Mouse (Mus musculus): ENCODE measurements around the gene Pgpep1.

DNA sequence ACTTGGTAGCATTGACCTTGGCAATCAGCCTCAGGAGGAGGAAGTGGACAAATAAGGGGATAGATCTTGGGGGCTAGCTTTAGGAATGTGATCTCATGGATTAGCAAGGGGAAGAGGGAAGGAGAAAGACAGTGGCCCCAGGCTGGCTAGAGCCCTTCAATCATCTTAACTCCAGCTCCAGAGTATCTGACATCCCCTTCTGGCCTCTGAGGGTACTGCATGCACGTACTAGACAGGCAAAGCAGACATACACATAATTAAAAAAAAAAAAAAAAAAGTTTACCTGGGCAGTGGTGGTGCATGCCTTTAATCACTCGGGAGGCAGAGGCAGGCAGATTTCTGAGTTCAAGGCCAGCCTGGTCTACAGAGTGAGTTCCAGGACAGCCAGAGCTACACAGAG lies 16.1 kb downstream of the Pgpep1 start:
- peak; percentile 82 for TF ChIP-seq CTCF (conservative IDR thresholded peaks at IDR 0.05; ENCODE audit: low read length)
- TF ChIP-seq POU5F1 (IDR thresholded peaks at IDR 0.05; ENCODE audit: borderline replicate concordance, low read length) = no peak
